Mouse (Mus musculus) layer of hippocampus, postnatal 10 days (tissue): ENCODE results near the gene Igfbp2. TPM values are rescaled to one million over a fixed set of nuclear protein-coding genes. Genes with fewer than 3 reads are reported as not detected.

Experiments
- DNase-seq, 2 experiments: peaks; one replicate each; pipeline ENCODE4 v3.0.0; 2021; ENCODE audit warnings: low spot score in 2 of 2
- total RNA-seq, 2 experiments: library from RNA; stranded (reverse); gene quantifications; 2 replicates each; pipeline ENCODE4 v1.2.3; 2021

Igfbp2 gene
- total RNA-seq, 2 experiments from 2014 or later, result 106 to 129 TPM

DNA sequence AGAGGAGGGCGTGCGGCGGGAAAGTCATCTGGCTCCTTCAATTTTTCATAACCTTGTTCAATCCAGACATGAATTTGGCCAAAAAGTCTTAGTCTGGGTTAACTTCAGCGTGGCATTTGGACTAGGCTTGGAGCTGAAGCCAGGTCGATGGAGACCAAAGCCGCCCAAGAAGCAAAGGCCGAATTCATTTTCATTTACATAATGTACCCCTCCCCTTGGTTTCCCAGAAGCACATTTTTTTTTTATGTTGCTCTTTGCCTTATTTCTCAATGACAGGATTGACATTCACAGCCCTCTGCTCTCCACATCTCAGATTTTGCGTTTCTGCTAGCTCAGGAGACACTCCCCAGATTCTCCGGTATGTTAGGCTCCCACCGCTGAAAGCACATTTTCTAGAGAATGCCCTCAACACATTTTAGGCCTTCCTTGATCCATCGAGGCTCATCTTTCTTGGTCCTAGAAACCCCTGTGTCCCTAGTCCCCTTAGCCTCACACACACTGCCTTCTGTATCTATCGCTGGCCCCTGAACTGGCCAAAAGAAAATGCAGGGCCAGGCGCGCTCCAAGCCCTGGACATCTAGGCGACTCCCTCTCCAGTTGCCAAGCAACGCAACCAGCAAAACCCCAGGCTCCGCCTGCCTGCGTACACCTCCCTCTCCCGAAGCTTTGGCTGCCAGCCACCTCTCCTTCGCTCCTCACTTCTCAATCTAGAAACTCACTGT, 46.5 kb downstream of the Igfbp2 start:
- DNase-seq, result peak; percentile 83 to 88

DNA sequence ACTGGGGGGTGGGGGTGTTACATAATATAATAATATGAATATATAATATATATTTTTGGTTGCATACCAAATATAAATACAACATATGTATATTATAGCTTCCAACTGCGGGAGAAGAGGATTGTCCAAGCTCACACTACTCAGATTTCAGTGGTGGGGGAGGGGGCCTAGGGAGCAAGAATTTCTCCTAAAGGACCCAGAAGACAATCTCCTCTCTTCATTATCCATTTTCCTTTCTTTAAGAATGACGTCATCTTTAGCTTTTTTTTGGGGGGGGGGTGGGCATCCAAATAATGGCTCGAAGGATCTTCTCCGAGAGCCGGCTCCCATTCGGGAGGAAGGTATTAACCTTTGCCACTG, 47.0 kb downstream of the Igfbp2 start:
- no peak for DNase-seq

DNA sequence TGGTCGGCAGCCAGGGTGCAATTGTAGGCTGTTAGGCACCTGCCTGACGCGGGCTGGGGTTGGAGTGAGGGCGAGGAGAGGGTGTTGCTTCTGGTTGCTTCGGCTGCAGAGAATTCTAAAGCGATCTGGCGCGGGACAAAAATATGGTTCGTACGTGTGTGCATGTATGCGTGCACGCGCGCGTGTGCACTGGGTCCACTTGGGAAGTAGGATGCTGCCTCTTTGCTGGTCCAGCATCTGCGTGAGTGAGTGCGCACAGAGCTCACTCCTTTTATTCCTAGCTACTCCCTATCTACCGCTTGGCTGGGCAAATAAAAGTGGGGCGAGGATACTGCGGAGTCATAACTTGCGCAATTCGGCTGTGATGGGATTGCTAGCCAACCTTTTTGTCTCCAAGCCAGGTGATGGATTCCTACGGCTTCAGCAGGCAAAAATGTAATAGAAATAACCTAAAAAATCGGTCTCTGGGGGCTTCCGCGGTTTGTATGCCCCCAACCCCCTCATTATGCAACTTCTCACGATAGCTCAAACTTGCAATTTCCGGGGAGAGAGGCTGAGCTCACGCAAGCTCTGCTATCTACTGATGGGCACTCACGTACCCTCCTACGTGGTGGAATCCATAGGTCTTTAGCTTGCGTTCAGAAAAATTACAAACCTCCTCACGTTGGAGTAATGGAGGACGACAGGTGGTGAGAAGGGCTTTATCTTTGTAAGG, 47.6 kb downstream of the Igfbp2 start:
- peak; percentile 63 to 65 for DNase-seq

DNA sequence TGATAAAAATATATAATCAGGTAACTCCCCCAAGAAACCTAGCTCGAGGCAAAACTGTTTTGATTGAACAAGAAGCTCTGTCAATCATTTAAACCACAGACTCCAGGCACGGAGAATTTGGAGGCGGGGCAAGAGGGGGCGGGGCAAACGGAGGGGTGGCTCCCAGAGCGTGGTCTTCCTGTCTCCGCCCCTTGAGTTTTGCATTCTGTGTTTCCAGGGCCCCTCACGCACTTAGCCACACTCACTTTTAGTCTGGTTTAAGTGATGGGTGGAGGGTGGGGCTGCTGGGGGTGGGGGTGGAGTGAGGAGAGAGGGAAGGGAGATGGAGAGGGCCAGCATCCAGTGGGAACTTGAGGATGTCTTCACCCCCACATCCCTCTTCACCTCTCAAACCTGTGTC, 48.2 kb downstream of the Igfbp2 start:
- peak; percentile 69 to 79 for DNase-seq

DNA sequence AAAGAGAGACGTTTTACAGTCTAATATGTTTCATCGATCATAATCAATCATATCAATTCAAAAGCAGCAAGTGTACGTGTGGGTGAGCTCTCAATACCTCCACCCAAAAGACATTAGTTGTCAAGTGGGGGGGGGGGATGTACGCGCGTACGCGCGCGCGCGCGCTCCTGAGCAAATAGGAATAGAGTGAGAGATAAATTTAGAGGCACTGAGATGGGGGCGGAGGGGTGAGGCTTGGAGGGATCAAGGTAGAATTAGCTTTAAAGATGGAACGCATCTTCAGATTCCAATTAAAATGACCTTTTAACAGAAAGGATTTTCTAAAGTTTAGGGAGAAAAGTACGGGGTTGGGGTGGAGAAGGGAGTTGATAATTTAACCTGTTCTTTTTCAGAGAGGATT, 48.8 kb downstream of the Igfbp2 start:
- DNase-seq, result no peak

DNA sequence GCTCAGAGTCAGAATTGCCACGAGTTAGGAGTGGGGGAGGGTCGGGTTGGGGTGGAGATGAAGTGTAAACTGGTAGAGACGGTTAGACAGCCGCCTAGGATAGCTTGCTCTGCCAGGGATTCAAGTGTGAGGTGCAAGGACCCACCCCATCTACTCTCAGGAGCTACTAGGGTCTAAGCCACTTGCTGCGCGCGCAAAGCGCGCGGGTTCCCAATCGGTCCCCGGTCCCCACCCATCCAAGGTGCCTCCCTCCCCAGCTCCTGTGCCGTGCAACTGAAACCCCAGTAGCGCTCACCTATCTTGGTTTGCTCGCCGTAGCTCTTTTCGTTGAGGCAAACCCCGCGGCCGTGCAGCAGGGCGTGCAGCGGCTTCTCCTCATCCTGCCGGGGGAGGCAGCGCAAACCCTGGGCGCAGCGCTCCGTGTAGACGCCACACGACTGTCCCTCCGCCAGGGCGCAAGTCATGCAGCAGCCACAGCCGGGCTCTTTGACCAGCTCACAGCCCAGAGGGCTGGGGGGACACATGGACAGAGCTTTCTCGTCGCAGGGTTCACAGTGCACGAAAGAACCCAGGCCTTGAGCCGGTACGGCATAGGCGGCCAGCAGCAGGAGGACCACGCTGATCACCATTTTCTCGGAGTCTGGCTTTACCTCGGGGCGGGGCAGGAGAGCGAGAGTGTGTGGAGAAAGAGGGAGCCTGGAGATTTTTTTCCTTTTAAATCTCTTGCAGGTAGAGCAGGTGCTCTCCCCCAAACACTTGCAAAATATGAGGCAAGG, 49.4 kb downstream of the Igfbp2 start:
- DNase-seq, result peak; percentile 67 to 78

DNA sequence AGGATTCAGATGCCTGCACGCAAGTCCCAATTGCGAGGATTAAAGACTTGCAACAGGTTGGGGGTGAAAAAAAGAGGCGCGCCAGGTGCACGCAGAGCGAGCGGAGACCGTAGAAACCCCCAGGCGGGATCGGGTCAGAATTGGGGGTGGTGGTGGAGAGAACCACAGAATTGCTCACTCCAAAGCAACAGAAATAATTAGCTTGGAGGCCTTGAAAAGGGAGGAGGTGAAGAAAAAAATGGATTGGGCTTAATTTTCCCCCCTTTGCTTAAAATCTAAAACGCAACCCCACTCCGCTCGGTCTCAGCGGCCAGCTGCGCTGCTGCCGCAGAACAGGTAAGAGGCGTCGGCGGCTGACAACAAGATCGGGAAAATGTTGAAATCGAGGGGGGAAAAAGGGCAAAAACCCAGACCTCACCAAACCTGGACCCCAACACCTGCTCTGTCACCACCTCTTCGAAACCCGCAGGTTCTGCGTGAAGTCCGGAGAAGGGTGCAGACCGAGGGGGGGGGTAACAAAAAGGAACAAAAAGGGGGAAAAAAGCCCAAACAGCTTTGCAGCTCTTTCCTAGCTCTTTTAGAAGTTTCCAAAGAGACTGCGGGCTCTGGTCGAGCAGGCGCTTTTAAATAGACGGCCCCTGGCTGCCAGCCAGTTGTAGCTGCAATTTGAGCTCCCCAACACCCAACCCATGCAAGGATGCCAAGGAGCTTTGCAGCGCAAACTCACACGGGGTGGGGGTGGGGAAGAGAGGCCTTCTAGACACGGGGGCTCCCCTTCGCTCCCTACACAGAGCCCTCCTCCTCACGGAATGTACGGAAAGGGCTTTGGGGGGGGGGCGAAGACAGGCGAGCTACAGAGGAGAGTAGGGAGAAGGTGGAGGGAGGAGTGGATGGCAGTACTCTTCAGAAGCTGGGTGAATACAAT, 50.2 kb downstream of the Igfbp2 start, which contains the start of gene Igfbp5:
Igfbp5 (minus strand) TSS at position 598 of the 925 bp plus-strand sequence.
- peak; percentile 71 to 78 for DNase-seq

DNA sequence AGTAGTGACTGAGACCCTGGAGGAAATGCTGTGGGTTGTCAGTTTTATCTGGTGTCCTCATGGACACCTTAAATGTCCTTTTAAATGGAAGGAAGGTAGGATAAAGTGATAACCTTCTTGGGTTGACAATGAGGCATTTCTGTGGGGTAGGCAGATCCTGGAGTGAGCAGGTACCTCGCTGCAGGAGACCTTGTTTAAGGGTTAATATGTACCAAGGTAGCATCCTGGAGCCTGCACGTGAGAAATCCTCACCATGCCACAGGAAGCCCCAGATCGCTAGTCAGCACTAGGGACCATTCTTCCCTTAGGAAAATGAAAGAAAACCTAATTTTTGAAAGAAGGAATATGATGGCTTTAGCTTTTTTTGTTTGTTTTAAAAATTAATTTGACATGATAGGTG, 51.4 kb downstream of the Igfbp2 start:
- DNase-seq, result peak in 1 of 2 experiments; percentile 18

DNA sequence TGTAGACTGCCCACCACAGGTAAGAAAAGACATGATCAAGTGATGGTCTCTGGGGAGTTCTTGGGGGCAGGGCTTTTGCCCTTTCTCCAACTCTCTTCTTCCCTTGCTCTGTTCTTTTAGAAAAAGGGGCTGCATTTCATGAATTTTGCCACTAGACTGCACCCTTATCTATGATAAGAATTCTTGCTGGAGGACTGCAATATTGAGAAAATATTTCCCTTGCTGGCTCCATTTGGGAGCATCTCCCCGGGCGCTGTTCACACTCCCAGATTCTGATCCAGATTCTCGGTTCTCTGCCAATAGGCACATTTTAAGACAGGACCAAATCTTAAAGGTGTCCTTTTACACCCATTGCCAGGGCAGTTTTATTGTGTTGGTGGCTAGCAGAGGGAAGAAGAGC, 51.8 kb downstream of the Igfbp2 start:
- peak in 1 of 2 experiments; percentile 33 for DNase-seq

DNA sequence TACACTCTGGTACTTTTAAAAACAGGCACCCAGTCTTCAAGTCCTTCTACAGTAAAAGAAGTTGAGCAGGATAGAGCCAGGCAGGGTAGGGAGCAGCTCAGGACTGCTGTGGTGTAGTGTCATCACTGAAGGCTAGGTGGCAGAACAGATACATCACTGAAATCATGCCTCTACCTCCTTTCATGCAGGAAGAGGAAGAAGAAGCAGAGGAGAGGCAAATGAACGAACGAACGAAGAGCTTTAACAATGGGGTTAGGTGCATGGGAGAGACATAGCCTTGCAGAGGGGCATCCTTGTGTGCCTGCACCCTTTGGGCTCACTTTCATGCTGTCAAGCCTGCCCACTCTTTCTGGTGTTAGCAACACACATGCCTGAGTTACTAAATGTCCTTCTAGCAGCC, 53.6 kb downstream of the Igfbp2 start:
- peak; percentile 64 to 70 for DNase-seq

DNA sequence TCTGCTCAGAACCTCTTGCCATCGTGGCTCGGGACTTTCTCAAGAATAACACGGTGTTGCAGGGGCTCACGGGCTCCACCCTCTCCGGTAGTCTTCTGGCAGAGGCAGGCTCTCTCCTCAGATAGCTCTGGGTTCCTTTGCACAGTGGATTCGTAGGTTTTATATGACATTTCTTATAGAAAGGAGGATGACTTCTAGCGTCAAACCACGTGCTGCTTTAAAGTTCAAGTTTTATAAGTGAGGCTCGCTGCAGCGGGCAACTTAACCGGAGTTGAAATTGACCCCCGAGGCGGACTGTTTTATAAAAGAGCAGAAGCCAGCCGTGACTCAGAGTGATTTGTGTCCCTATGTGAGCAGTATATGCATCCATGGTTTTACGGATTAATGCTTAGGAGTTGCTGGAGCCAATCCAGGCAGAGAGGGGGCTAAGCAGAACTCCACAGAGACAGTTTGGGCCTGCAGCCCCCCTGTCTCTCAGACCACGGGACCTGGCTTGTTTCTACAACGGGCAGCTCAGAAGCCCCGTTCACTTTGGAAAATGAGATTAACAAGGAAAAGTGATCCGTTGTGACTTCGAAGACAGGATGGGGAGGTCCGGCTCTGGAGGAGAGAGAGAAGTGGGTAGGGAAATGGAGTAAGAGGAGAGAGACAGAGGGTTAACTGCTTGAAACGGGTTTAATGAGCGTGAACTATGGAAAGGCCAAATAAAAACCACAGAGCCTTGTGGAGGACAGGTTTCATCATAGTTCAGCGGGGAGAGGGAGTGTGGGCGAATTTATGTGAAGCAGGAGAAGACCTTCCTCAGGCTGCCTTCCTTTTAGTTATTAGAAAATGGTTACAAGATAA, 54.4 kb downstream of the Igfbp2 start:
- no peak for DNase-seq

DNA sequence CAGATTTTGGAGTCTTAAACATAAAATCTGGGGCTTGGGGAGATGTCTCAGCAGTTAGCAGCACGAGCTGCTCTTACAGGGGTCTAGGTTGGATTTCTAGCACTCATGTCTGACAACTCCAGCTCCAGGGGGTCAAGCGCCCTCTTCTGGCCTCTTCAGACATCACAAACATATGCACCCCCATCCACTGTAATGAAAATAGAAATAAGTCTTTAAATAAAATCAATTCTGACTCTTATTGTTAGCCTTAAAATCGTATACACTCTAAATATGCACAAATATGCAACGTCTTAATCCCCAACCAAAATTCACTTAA, 55.0 kb downstream of the Igfbp2 start:
- DNase-seq, result peak in 1 of 2 experiments; percentile 22

DNA sequence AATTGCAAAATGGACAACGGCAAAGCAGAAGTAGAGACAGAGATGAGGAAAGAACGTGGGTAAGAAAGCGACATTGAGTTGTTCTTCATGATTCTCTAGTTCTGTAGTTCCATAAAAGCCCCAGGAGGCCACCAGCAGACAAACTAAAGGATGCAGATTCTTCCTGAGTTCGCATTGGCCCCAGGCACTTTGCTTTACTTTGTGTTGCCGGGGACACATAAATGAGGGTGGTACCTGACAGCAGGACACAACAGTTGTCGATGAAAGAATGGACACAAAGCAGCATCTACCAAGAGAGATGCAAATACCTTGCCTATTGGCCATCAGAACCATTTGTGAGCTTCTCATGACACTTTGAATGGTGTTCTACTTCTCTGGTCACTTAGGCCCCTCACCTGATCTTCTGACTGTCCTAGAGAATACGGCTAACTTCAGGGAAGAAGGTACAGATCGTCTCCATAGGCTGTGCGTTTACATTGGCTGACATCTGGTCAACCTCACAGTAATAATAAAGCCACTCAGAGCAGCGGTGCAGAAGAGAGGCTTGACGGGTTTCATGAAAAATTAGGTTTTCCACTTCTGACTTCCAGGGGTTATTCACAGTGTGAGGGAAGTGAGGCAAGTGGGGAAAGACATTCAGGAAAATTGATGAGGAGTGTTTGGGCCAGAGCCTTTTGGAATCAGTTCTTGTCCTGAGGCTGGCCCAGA, 61.0 kb downstream of the Igfbp2 start:
- no peak for DNase-seq

DNA sequence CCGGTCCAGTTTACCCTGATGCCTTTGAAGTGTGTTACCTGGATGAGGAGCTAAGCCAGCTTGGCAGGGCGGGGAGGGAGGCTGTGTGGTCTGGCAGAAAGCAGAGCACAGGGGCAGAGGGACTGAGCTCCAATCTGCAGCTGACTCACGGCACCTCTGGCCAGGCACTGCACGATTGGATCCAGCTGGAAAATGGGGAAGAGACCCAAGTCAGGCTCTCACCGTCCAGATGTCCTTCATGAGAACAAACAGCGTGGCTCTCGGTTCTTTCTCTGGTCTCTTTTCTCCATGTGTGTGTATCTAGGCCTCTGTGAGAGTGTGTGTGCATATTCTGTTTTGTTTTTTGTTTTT, 61.5 kb downstream of the Igfbp2 start:
- no peak for DNase-seq

DNA sequence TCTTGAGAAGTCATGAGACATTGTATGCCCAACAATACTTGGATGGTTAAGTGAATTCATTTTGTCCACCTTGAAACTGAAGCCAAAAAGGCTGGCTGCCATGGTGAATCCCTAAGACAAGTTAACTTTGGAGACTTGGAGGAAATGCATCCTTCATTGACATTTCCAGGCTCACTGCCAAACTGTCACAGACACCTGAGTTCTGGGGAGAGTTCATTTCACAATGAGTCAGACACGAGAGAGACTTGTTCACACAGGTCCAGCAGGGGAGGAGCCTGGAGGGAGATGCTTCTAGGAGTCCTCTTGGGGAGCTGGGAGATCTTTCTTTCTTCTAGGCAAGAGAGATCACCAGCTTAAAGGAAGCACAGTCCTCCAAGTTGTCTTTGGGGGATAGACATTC, 63.6 kb downstream of the Igfbp2 start:
- no peak for DNase-seq

DNA sequence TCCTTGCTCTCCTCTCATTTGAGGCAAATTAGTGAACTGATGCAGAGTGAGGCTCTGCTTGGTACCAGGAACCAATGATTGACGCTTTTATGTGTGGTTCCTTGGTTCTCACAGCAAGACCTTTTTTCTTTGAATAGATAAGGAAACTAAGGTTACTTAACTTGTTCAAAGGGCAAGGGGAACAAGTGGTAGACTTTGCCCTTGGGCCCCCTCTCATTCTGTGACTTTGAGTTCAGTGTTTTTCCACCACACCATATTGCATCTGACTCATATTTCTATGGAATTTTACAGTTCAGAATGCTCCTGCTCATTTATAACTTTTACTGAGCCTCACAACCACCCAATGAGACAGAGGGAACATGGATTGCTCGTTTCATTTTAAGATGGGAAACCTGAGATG, 71.5 kb downstream of the Igfbp2 start:
- no peak for DNase-seq
